Mouse (Mus musculus): ENCODE results near the gene Vmn1r228.

Vmn1r228 gene

DNA sequence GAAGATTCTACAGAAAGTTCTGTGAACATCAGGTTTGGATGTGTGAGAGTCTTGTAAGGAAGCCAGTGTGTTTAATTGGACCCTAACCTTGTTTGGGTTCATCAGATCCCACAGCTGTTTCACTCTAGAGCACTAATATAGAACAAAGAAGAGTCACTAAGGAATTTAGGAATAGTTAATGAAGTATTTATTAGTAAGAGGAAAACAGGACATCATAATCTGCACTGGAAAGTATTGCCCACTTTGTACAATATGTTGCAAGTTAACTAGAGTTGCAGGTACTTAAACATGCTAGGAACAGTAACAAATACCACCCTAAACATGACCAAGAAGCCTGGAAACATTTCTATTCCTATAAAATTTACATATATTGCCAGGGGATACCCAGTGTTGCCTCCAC lies at the start of gene Vmn1r228:
Vmn1r228 (minus strand) TSS at position 101 of the 400 bp plus-strand sequence.
- DNase-seq, result no peak

DNA sequence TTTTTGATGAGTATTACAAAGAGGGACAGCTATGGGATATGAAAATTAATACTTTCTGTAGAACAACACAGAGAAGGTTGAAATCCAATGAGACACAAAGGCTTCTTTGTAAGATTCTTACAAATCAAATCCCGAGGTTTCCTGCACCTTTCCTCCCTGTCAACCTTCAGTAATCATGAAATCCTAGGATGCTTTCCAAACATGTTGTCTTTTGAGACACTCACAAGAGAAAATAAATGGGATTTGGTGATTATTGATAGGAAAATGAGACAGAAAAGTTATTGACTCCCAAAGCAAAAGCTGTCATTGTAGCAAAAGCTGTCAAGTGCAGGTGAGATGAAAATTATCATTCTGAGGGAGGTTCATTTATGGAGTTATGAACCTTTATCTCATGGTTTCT lies 25.3 kb upstream of the Vmn1r228 start, which contains the start of gene Vmn1r229:
Vmn1r229 (plus strand) TSS at position 301 of the 400 bp plus-strand sequence.
- no peak for DNase-seq

DNA sequence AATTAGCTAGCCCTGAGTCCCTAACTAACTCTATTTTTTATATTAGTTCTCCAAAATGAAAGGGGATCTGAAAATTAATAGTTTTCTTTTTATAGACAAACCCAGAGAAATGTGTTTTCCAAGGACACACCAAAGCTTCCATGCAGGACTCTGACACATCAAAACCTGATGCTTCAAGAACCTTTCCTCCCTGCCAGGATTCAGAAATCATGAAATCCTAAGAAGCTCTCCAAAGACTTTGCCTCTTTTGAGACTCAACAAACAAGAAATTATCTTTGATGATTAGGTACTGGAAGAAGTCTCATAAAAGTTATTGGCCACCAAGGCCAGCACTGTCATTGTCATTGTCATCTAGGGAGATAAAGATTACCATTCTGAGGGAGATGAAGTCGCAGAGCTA lies 56.4 kb downstream of the Vmn1r228 start, which contains the start of gene Vmn1r227:
Vmn1r227 (plus strand) TSS at position 301 of the 400 bp plus-strand sequence.
- DNase-seq, result no peak
